Mouse (Mus musculus) heart, embryonic 15.5 days (tissue): ENCODE data around the gene Iqcn. TPM values are rescaled to one million over a fixed set of nuclear protein-coding genes. Genes with fewer than 3 reads are reported as not detected.

ENCODE experiments used
- ATAC-seq: fragments of 200-750 bp; cut with Nextera tagmentation; replicated peaks from 2 replicates; pipeline ENCODE4 v1.8.0; 2017; ENCODE audit warnings: low read depth, moderate TSS enrichment; ENCODE audit not compliant: insufficient number of reproducible peaks, insufficient read depth, low FRiP score
- H3K27ac ChIP-seq: fragments of 300-500 bp; sonication (generic); 2 replicates; pipeline ENCODE4 v1.5.1; 2015; ENCODE audit warnings: mild to moderate bottlenecking, inconsistent platforms
- H3K27me3 ChIP-seq: fragments of 300-500 bp; sonication (generic); 2 replicates; pipeline ENCODE4 v1.6.1; 2015; ENCODE audit warnings: inconsistent platforms
- H3K36me3 ChIP-seq: fragments of 300-500 bp; sonication (generic); 2 replicates; pipeline ENCODE4 v1.6.1; 2015; ENCODE audit warnings: mild to moderate bottlenecking, inconsistent platforms
- H3K4me1 ChIP-seq: fragments of 300-500 bp; sonication (generic); replicated peaks from 2 replicates; pipeline ENCODE4 v1.6.1; 2015; ENCODE audit warnings: inconsistent platforms
- H3K4me2 ChIP-seq: fragments of 300-500 bp; sonication (generic); 2 replicates; pipeline ENCODE4 v1.6.1; 2015; ENCODE audit warnings: inconsistent platforms, mild to moderate bottlenecking, moderate library complexity
- H3K4me3 ChIP-seq: fragments of 300-500 bp; sonication (generic); 2 replicates; pipeline ENCODE4 v1.5.1; 2015; ENCODE audit warnings: mild to moderate bottlenecking, inconsistent platforms
- H3K9ac ChIP-seq: fragments of 300-500 bp; sonication (generic); 2 replicates; pipeline ENCODE4 v1.6.1; 2015; ENCODE audit warnings: mild to moderate bottlenecking, inconsistent platforms
- H3K9me3 ChIP-seq: fragments of 300-500 bp; sonication (generic); replicated peaks from 2 replicates; pipeline ENCODE4 v1.6.1; 2016; ENCODE audit warnings: inconsistent platforms
- whole genome bisulfite sequencing: fragments of 180-500 bp; shearing (Covaris S2); methylation state at CpG from one replicate; pipeline ENCODE4 v1.1.7; 2015; ENCODE audit warnings: mixed read lengths; 5-methylcytosine and 5-hydroxymethylcytosine counted together
- polyA plus RNA-seq: library from polyadenylated mRNA; unstranded; fragments of >200 nt; fragmentation: Nextera tagmentation; extraction: Ambion mirVana; gene quantifications from 2 replicates; pipeline ENCODE4 v1.2.1, GENCODE M21; 2015

Gene Iqcn
- 0.04 TPM in 2 replicates for polyA plus RNA-seq

- WGBS = 92% methylated on average over 3 of the region's 3 CpGs
- H3K27ac ChIP-seq = peak within 1 kb of the TSS; percentile 40
- no peak within 1 kb of the TSS for H3K4me3 ChIP-seq
- H3K9ac ChIP-seq = no peak within 1 kb of the TSS
- no peaks in the 10 kb centered on the region for H3K9me3 ChIP-seq
- peaks cover 26% of the 10 kb centered on the region for H3K4me1 ChIP-seq
- no peak for ATAC-seq
- peak within 1 kb of the TSS; percentile 77; the same call in 1 of the 2 replicates for H3K4me2 ChIP-seq
- no peaks in the 10 kb centered on the region for H3K27me3 ChIP-seq
- no peaks in the 10 kb centered on the region; the same call in 1 of the 2 replicates for H3K36me3 ChIP-seq
Measured at GRCm38 (mm10) chr8:70703287-70703686, at the start of gene Iqcn. Gene Iqcn (plus strand): TSS chr8:70703457.

- WGBS = 53% methylated on average over 1 of the region's 1 CpGs
- peaks cover 33% of the 10 kb centered on the region for H3K4me1 ChIP-seq
- no peaks in the 10 kb centered on the region for H3K9me3 ChIP-seq
- no peak overlapping the region for H3K4me2 ChIP-seq
- no peak for ATAC-seq
- H3K36me3 ChIP-seq = peaks cover 55% of the 10 kb centered on the region
- H3K4me3 ChIP-seq = no peak overlapping the region
- H3K9ac ChIP-seq = no peak overlapping the region
- no peak overlapping the region for H3K27ac ChIP-seq
- H3K27me3 ChIP-seq = no peaks in the 10 kb centered on the region
Measured at GRCm38 (mm10) chr8:70654121-70654520, 49.1 kb upstream of the Iqcn start.

- Histone ChIP-seq H3K27ac (no peak overlapping the region), H3K4me2 (no peak overlapping the region), H3K27me3 (no peaks in the 10 kb centered on the region), H3K9ac (no peak overlapping the region), H3K4me1 (peaks cover 27% of the 10 kb centered on the region), H3K36me3 (peaks cover 49% of the 10 kb centered on the region), H3K4me3 (no peak overlapping the region), H3K9me3 (no peaks in the 10 kb centered on the region)
- WGBS = 61% methylated on average over 2 of the region's 2 CpGs
- no peak for ATAC-seq
Measured at GRCm38 (mm10) chr8:70655469-70655868, 47.8 kb upstream of the Iqcn start.

- H3K4me2 ChIP-seq = no peak overlapping the region
- H3K9me3 ChIP-seq = no peaks in the 10 kb centered on the region
- H3K4me3 ChIP-seq = no peak overlapping the region
- H3K27me3 ChIP-seq = no peaks in the 10 kb centered on the region
- WGBS = 81% methylated on average over 13 of the region's 13 CpGs
- peaks cover 42% of the 10 kb centered on the region for H3K36me3 ChIP-seq
- no peak for ATAC-seq
- peaks cover 27% of the 10 kb centered on the region for H3K4me1 ChIP-seq
- H3K9ac ChIP-seq = no peak overlapping the region
- no peak overlapping the region for H3K27ac ChIP-seq
Measured at GRCm38 (mm10) chr8:70656193-70656790, 47.0 kb upstream of the Iqcn start.

- no peak for ATAC-seq
- no peak overlapping the region for H3K27ac ChIP-seq
- peaks cover 27% of the 10 kb centered on the region for H3K4me1 ChIP-seq
- WGBS = 89% methylated on average over 3 of the region's 3 CpGs
- H3K4me2 ChIP-seq = no peak overlapping the region
- H3K36me3 ChIP-seq = peaks cover 33% of the 10 kb centered on the region
- H3K4me3 ChIP-seq = no peak overlapping the region
- H3K9me3 ChIP-seq = no peaks in the 10 kb centered on the region
- no peak overlapping the region for H3K9ac ChIP-seq
- H3K27me3 ChIP-seq = no peaks in the 10 kb centered on the region
Measured at GRCm38 (mm10) chr8:70657214-70657613, 46.0 kb upstream of the Iqcn start.

GRCm38 (mm10) chr8:70657739-70658138 is 45.5 kb upstream of the Iqcn start:
- H3K4me1 ChIP-seq = peaks cover 27% of the 10 kb centered on the region
- H3K36me3 ChIP-seq = peaks cover 29% of the 10 kb centered on the region
- WGBS = 87% methylated on average over 2 of the region's 2 CpGs
- no peak overlapping the region for H3K4me3 ChIP-seq
- ATAC-seq = no peak
- no peaks in the 10 kb centered on the region for H3K9me3 ChIP-seq
- H3K27ac ChIP-seq = no peak overlapping the region
- H3K9ac ChIP-seq = peak overlapping the region; percentile 23
- peak overlapping the region; percentile 96 for H3K4me2 ChIP-seq
- H3K27me3 ChIP-seq = no peaks in the 10 kb centered on the region

GRCm38 (mm10) chr8:70658897-70659603 is 44.2 kb upstream of the Iqcn start:
- Histone ChIP-seq H3K9me3 (no peaks in the 10 kb centered on the region), H3K36me3 (peaks cover 28% of the 10 kb centered on the region), H3K4me3 (peak overlapping the region; percentile 83), H3K4me1 (peaks cover 27% of the 10 kb centered on the region), H3K27me3 (no peaks in the 10 kb centered on the region), H3K9ac (peak overlapping the region; percentile 90), H3K4me2 (peak overlapping the region; percentile 96), H3K27ac (peak overlapping the region; percentile 88)
- 1% methylated on average over 31 of the region's 31 CpGs for WGBS
- peak; percentile 47 for ATAC-seq

GRCm38 (mm10) chr8:70659604-70660272 is 43.5 kb upstream of the Iqcn start:
- Histone ChIP-seq H3K9ac (peak overlapping the region; percentile 90), H3K4me3 (peak overlapping the region; percentile 83), H3K9me3 (no peaks in the 10 kb centered on the region), H3K36me3 (peaks cover 21% of the 10 kb centered on the region), H3K4me2 (peak overlapping the region; percentile 96), H3K27me3 (no peaks in the 10 kb centered on the region), H3K4me1 (peaks cover 27% of the 10 kb centered on the region), H3K27ac (peak overlapping the region; percentile 88)
- WGBS = 2% methylated on average over 44 of the region's 44 CpGs
- ATAC-seq = peak; percentile 96

- Histone ChIP-seq H3K9me3 (no peaks in the 10 kb centered on the region), H3K9ac (peak within 1 kb of the TSS; percentile 90), H3K4me3 (peak within 1 kb of the TSS; percentile 83), H3K4me2 (peak within 1 kb of the TSS; percentile 96), H3K27ac (peak within 1 kb of the TSS; percentile 88), H3K36me3 (peaks cover 15% of the 10 kb centered on the region), H3K27me3 (no peaks in the 10 kb centered on the region), H3K4me1 (peaks cover 27% of the 10 kb centered on the region)
- ATAC-seq = peak; percentile 34
- 2% methylated on average over 14 of the region's 14 CpGs for WGBS
Measured at GRCm38 (mm10) chr8:70660273-70660725, 43.0 kb upstream of the Iqcn start, which contains the start of gene Pgpep1. Gene Pgpep1 (minus strand): TSS chr8:70660388.

- no peak for ATAC-seq
Measured at GRCm38 (mm10) chr8:70663691-70664090, 39.6 kb upstream of the Iqcn start.

GRCm38 (mm10) chr8:70664631-70665030 is 38.6 kb upstream of the Iqcn start:
- 76% methylated on average over 3 of the region's 3 CpGs for WGBS
- Histone ChIP-seq H3K4me1 (peaks cover 12% of the 10 kb centered on the region), H3K27me3 (no peaks in the 10 kb centered on the region), H3K9ac (no peak overlapping the region), H3K4me3 (no peak overlapping the region), H3K27ac (no peak overlapping the region), H3K9me3 (no peaks in the 10 kb centered on the region), H3K36me3 (no peaks in the 10 kb centered on the region), H3K4me2 (no peak overlapping the region)
- no peak for ATAC-seq

More at GRCm38 (mm10) chr8:70663691-70664090, 39.6 kb upstream of the Iqcn start:
- no peak overlapping the region for H3K9ac ChIP-seq
- H3K9me3 ChIP-seq = no peaks in the 10 kb centered on the region
- no peak overlapping the region for H3K4me2 ChIP-seq
- 43% methylated on average over 4 of the region's 4 CpGs for WGBS
- H3K4me1 ChIP-seq = peaks cover 16% of the 10 kb centered on the region
- no peaks in the 10 kb centered on the region for H3K36me3 ChIP-seq
- H3K27me3 ChIP-seq = no peaks in the 10 kb centered on the region
- H3K27ac ChIP-seq = no peak overlapping the region
- H3K4me3 ChIP-seq = no peak overlapping the region
